Mouse (Mus musculus): Measurements from ENCODE around the gene Ephx1. TPM values are rescaled to one million over a fixed set of nuclear protein-coding genes. Genes with fewer than 3 reads are reported as not detected.
"Not testable (repeated sequence)": the region's sequence is repeated elsewhere in the genome, so short reads cannot be mapped to it uniquely, and the experiment has no call there.

The Ephx1 gene
- total RNA-seq, 4 experiments from 2014 or later = 35.3 to 51.3 (median 47.1) TPM

GRCm38 (mm10) chr1:180938781-180939180 lies 81.9 kb downstream of the Ephx1 start:
- not testable (repeated sequence) for DNase-seq (ENCODE audit: low spot score)

- not testable (repeated sequence) for DNase-seq (ENCODE audit: low spot score)
Observed at GRCm38 (mm10) chr1:180937631-180938030, 83.1 kb downstream of the Ephx1 start.

- DNase-seq (ENCODE audit: low spot score) = not testable (repeated sequence)
Observed at GRCm38 (mm10) chr1:180936610-180937398, 83.9 kb downstream of the Ephx1 start.

- DNase-seq (ENCODE audit: low spot score) = no peak
Observed at GRCm38 (mm10) chr1:180934467-180935419, 86.0 kb downstream of the Ephx1 start, which contains the start of gene Lefty1. Gene Lefty1 (plus strand): TSS chr1:180935022.

- DNase-seq (ENCODE audit: low spot score) = no peak
Observed at GRCm38 (mm10) chr1:180933659-180934058, 87.0 kb downstream of the Ephx1 start.

GRCm38 (mm10) chr1:180931106-180931505 lies 89.6 kb downstream of the Ephx1 start:
- DNase-seq (ENCODE audit: low spot score) = no peak

- no peak for DNase-seq (ENCODE audit: low spot score)
Observed at GRCm38 (mm10) chr1:180929599-180929998, 91.1 kb downstream of the Ephx1 start.

GRCm38 (mm10) chr1:180926286-180926685 lies 94.4 kb downstream of the Ephx1 start:
- no peak for DNase-seq (ENCODE audit: low spot score)

Other genes with a start within 250 kb of the Ephx1 start
- gene H3f3a, start 207.0 kb downstream of the Ephx1 start, total RNA-seq (2022) = 100 to 1,000 TPM; 363 to 431 (median 376) TPM
- 10 to 100 TPM; 10.1 to 12.9 (median 11.0) TPM for gene Sde2, start 169.8 kb downstream of the Ephx1 start, total RNA-seq (2022)
- gene Lefty2, start 127.8 kb downstream of the Ephx1 start, total RNA-seq (2022) = not detected
- 10 to 100 TPM; 11.6 to 13.5 (median 13.3) TPM for gene Pycr2, start 116.6 kb downstream of the Ephx1 start, total RNA-seq (2022)
- 1 to 10 TPM in 1 of 4 experiments, under 1 TPM in 3; 0.43 to 1.2 (median 0.65) TPM for gene Lefty1, start 85.9 kb downstream of the Ephx1 start, total RNA-seq (2022)
- gene Tmem63a, start 78.6 kb downstream of the Ephx1 start, total RNA-seq (2022) = 10 to 100 TPM; 12.3 to 15.1 (median 13.9) TPM
- gene 9130409I23Rik, start 30.3 kb upstream of the Ephx1 start, total RNA-seq (2022) = under 1 TPM in 1 of 4 experiments, not detected in 3; 0.14 TPM
- gene Nvl, start 123.3 kb upstream of the Ephx1 start, total RNA-seq (2022) = 1 to 10 TPM; 6.9 to 8.0 (median 7.2) TPM
- 10 to 100 TPM; 46.6 to 52.1 (median 48.9) TPM for gene Cnih4, start 123.8 kb upstream of the Ephx1 start, total RNA-seq (2022)
- 10 to 100 TPM; 87.5 to 93.5 (median 89.2) TPM for gene Wdr26, start 191.1 kb upstream of the Ephx1 start, total RNA-seq (2022)

All from heart, adult 8-10 months (tissue).